Mouse (Mus musculus): ENCODE data around the gene Cyp2j9.
"Not testable (repeated sequence)": the region's sequence is repeated elsewhere in the genome, so short reads cannot be mapped to it uniquely, and the experiment has no call there.

The Cyp2j9 gene

DNA sequence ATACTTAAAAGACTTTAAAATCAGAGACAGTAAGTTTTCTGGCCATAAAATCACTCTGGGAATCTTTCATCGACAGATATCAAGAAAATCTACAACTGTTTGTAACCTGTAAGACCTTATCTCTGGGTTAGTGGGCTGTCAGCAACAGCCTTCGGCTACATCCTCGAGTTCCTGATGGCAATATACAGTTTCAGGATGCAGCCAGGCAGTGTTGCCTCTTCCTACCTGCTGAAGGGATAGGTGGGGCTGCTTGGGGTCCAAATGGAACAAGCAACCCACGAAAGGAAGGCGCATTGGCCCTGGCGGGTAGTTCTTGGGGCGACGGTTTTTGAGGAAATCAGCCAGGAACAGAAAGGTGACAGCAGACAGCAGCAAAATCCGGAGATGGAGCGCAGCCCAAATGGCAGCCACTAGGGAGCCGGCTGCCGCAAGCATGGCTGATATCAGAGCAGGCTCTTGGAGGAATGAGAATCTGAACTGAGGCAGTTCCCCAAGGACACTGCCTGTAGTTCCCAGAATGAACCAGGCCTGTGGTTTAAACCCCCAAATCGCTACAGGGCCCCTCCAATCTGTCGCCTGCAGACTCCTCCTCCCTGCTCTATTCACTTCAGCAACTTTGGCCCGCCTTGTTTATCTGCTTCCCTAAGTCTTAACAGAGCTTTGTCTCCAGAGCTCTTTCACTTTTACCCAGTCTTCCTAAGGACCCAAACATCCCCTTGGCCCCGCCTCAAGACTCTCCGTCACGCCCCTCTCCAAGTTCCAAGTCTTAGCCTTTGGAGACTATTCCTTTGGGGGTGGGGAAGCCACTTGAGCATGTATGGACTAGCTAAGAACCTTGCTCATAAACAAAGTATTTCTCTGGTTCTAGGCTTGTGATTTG, at the start of gene Cyp2j9:
TSS of gene Cyp2j9 (minus strand) at position 668 of the 880 bp plus-strand sequence.
- peak; percentile 36 for DNase-seq (ENCODE audit: extremely low read depth, insufficient read length, low spot score)

DNA sequence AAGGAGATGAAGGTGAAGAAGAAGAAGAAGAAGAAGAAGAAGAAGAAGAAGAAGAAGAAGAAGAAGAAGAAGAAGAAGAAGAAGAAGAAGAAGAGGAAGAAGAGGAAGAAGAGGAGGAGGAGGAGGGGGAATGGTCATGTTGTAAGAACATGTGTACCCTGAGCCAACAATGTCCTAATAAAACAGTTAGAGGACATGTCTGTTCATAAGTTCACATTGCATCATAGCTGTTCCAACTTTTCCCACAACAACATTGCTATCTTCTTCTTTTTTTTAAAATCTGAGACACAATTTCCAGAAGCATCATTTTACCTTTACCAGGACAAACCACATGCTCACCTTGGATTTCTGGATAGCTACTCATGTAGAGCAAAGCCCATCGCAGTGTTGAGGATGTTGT, 44.1 kb upstream of the Cyp2j9 start:
- no peak for DNase-seq (ENCODE audit: extremely low read depth, insufficient read length, low spot score)

DNA sequence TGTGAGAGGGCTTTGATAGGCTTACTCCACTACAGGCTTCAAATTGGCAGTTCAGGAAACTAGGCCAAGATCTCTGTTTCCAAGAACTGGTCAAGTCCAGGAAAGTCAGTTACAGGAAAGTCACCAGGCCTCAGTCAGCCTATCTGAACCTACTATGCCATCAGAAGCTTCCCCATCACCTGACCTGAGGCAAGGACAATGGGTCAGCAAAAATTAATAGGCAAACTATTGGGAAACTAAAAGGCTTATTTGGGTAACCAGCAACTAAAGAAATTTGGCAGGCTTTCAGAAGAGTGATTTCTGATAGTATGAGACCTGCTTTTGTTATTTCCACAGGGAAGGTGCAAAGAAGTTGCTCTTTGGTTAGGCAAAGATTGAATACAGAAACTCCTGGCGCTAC, 31.1 kb upstream of the Cyp2j9 start:
- DNase-seq (ENCODE audit: extremely low read depth, insufficient read length, low spot score): no peak

DNA sequence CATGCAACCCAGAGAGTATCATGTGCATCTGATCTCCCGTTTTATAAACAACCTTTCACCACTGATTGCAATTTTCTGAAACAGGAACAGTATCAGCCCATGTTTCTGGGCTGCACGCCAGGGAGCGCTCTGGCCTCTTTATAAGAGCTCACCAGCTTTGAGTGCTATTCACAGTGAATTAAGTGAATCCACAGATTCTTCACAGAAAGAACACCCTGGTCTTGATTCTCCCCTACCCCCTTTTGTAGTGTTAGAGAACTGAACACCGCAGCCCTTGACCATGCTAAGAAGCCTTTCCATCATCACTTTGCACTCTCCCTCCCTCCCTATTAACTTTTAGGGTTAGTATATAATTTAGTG, 393 bp upstream of the Cyp2j9 start:
- DNase-seq (ENCODE audit: extremely low read depth, insufficient read length, low spot score): no peak

DNA sequence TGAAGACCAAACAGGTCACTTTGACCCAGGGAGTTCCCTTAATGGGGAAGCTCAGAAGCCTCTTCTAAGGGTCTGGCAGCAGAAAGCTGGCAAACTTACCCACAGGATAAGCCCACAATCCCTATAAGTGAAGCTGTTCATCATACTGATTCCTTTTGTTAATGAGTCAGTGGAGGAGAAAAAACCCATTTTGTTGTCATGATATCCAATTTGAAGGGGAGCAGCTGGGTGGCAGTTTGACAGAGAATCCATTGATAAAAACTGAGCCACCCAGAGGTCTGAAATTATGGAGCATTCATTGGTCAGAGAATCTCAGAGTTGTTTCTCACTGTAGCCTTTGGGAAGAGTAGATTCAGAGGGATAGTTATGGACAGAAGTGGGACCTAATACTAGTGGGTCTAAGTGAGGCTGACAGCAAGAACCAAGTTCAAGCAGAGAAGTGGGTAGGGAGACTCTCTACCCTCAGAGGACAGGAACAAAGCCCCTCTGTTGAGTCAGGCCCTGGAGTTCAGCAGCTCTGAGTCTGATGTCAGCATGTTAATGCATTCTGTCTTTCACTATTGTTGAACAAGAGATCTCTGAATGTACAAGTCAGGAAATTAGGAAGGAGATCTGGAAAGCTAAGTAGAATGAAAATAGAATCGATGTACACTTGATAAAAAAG, 9.8 kb downstream of the Cyp2j9 start:
- no peak for DNase-seq (ENCODE audit: extremely low read depth, insufficient read length, low spot score)

DNA sequence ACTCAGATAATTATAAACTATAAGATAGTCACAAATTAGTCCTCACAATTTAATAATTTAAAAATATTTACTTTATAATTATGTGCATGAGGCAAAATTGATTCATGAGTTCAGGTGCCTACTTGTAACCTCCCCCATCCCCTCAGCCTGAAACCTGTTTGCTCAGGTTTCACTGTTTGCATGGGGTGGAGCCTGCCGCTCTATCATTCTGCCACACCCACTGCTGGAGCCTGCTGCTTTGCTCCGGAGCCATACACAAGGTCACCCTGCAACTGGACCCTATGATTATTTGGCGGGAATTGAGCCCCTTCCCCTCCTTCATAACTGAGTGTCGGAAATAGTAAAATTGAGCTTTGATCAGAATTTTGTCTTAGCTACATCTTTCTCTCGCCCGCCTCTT, 11.0 kb downstream of the Cyp2j9 start:
- DNase-seq (ENCODE audit: extremely low read depth, insufficient read length, low spot score): not testable (repeated sequence)

DNA sequence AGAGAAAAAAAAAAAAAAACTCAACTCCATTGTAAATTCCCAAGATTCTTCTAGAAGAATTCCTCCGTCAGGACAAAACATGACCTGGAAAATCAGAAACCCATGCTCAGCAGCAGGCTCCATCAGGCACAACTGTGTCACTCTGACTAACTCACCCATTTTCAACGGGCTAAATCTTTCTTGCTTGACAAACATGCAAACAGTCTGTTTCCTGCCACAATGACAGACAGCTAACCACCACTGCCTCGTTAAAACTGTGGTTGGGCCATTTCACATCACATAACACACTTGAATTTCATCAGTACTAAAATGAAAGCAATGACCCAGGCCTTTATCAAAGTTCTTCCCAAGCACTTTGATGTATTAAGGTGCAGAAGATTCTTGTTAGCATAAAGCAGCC, 21.9 kb downstream of the Cyp2j9 start:
- no peak for DNase-seq (ENCODE audit: extremely low read depth, insufficient read length, low spot score)

DNA sequence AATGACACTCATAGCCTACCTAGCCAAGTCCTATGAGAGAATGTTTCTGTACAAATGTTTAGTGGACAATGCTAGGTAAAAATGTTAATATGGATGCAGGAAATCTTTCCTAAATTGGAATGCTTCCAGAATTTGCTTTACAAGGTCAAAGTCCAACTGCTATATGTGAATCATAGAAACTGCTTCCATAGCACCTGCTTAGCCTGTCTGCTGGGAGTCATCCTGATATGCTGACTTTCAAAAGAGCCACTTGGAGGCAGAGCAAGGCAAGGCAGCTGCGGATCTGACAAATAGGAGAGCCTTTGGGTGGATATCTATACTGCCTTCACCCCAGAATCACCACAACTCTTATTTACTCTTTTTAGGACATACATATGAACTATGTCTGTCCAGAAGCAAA, 23.4 kb downstream of the Cyp2j9 start:
- DNase-seq (ENCODE audit: extremely low read depth, insufficient read length, low spot score): no peak

DNA sequence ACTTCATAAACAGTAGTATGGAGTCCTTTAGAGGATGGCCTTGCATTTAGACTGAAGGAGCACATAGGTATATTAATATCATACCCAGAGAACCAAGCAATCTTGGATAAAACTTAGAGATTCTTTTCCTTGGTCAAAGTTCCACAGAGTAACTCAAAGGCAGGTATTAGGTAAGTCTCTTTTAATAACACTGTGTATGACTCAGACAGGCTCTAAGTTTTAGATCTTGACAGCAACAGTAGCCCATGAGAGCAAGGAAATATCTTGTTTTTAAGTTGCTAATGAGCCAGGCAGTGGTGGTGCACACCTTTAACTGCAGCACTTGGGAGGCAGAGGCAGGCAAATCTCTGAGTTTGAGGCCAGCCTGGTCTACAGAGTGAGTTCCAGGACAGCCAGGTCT, 25.6 kb downstream of the Cyp2j9 start:
- no peak for DNase-seq (ENCODE audit: extremely low read depth, insufficient read length, low spot score)

DNA sequence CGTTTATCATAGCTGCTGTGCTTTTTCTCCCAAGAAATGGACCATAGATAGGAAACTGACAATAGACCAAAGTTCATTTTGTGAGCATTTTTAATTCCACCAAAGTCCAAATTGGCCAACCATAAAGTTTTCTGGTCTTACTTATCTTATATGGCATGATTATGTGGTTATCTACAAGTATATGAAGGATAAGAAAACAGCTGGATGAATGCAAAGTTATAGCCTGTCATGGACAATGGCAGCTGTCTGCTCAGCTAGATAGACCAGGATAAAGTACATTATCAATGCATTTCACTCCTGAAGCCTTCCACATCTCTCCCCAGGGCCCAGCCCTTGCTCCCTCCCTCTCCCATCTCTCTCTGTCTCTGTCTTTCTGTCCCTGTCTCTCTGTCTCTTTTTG, 30.9 kb downstream of the Cyp2j9 start:
- DNase-seq (ENCODE audit: extremely low read depth, insufficient read length, low spot score): no peak

DNA sequence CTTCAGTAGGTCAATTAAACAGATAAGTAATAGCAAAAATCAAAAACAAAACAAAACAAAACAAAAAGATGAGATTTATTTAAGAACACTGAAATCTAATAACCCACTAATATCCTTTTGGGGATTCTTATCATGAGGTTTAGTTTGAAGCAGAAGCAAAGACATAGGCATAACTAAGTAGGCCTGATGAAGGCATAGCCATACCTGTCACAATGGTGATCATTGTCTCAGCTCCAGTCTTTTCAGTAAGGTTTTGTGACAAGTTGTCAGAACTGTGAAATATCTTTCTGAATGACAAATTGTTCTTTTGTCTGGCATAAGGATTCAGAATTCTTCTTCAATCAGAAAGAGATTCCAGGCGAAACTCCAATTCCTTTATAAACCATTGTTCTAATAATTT, 31.6 kb downstream of the Cyp2j9 start:
- no peak for DNase-seq (ENCODE audit: extremely low read depth, insufficient read length, low spot score)

DNA sequence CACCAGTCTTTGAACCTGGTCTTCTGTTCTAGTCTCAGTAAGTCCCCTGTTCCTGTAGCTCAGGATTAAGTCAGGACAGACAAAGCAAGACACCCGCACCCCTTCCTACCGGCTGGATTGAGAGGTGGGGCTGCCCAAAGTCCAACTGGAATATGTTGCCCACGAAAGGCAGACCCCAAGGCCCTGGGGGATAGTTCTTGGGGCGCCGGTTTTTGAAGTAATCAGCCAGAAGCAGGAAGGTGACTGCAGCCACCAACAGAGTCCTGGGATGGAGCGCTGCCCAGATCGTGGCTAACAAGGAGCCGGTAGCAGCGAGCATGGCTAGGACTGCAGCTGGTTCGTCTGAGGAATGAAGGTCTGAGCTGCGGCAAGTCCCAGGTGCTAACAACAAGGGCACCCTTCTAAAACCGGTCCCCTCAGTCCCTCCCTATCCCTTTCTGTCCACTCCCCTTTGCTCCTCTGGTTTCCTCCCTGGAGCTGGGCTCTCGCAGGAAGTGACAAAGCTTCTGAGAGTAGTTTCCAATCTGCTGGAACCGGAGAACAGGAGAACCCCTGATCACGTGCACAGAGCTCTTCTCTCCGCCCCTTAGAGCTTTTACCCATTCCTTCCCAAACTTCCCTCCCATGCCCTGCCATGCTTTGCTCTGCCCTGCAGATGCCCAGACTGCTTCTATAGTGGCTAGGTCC, 38.1 kb downstream of the Cyp2j9 start, which contains the start of gene Cyp2j6:
TSS of gene Cyp2j6 (minus strand) at position 529 of the 687 bp plus-strand sequence.
- peak; percentile 77 for DNase-seq (ENCODE audit: extremely low read depth, insufficient read length, low spot score)

DNA sequence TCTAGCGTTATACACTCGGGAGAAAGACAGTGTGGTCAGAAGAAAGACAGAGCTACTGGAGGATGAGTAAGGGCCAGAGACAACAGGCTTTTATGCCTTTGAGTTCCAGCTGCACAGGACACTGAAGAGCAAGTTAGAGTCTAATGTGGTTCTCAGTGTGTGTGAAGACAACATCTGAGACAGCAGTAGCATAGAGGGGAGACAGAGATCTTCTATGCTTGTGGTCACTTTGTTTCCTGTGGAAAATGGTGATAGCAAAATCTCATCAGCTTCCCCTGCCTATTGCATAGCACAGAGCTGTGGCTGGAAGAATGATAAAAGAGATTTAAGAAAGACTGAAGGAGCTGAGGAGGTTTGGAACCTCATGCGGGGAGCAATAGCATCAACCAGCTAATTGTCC, 39.8 kb downstream of the Cyp2j9 start:
- DNase-seq (ENCODE audit: extremely low read depth, insufficient read length, low spot score): no peak

DNA sequence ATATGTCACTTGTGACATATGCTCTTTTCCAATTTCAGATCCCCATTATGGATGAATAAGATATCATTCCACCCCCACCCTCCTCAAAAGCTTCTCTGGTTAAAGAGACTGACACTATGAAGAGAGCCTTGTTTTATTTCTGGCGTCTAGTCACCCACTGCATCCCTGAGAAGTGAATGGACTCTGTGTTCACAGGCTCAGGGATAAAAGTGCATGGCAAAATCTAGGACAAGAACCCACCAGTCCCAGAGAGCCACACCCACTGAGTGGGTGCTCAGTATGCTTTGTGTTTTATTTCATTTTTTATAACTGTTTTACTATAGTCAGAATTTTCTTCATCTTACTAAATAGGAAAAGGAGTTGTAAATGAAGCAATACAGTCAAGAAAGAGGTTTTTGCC, 45.4 kb downstream of the Cyp2j9 start:
- no peak for DNase-seq (ENCODE audit: extremely low read depth, insufficient read length, low spot score)

DNA sequence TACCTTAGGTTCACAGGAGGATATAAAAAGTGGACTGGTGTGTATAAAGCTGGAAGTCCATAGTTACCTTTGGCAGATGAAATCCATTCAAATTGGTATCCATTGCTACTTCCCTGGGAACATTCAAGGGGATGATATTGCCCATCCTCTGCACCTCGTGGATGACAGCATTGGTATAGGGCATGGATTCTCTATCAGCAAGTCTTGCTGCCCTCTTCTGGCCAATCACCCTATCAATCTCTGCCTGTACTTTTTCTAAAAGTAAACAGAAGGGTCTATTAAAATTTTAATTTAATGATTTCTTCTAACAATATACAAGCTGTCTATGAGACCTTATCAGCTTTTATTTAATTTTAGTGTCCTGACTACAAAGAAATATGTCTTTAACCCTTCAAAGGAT, 65.6 kb downstream of the Cyp2j9 start:
- no peak for DNase-seq (ENCODE audit: extremely low read depth, insufficient read length, low spot score)

DNA sequence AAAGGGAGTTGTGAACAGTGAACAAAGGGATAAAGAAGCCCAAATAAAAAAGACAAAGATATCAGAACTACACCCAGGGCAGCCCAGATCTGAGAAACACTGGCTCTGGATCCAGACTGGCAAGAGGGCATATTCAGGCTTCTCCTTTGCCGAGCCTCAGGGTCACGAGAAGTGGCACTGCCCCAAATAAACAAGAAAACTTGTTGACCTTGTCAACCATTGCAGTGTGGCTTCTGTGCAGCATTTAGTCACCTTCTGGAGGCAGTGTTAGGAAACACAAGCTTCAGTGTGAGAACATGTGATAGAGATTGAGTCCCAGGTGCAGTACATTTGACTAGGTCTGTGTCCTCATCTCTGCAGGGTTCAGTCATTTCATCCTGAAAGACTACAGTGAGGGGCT, 69.1 kb downstream of the Cyp2j9 start:
- no peak for DNase-seq (ENCODE audit: extremely low read depth, insufficient read length, low spot score)

Data from 3134 (cell line).